Mouse (Mus musculus) cerebellum, adult 9-11 months (tissue): ENCODE measurements around the gene Ugcg.

Experiments used
- DNase-seq: peaks from one replicate; pipeline ENCODE4 v3.0.0; 2022

The Ugcg gene

DNA sequence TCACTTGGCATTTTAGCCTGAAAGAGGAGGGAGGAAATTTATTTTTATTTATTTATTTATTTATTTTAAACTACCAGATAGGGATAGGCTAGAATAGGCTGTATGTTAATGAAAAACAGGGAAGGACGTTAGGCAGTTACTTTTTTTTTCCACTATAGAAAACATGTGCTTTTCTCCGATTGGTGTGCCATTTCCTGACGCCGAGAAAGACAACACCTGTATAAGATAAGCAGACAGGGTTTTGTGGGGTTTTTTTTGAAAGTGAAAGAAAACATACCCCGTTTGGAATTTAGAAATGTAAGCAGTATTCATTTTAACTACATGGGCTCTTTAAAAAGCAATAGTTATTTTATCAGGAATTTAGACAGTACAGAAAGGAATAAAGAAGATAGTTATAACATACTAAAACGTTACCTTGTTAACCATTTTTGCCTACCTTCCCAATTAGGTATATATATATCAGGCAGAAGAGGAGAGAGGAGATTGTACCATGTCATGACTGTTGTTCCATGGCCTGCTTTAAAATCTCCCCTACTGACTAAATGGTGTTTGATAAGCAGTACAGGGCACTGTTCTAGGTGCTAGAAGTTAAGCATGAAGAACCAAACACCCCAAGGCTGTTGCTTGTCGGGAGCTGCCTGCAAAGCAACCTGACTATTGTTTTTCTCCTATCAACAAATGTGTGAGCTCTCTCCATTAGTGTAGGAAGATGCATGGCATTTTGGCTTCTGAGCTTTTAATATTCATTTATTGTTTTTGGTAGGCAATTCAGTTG, 1.8 kb downstream of the Ugcg start:
- DNase-seq: no peak

DNA sequence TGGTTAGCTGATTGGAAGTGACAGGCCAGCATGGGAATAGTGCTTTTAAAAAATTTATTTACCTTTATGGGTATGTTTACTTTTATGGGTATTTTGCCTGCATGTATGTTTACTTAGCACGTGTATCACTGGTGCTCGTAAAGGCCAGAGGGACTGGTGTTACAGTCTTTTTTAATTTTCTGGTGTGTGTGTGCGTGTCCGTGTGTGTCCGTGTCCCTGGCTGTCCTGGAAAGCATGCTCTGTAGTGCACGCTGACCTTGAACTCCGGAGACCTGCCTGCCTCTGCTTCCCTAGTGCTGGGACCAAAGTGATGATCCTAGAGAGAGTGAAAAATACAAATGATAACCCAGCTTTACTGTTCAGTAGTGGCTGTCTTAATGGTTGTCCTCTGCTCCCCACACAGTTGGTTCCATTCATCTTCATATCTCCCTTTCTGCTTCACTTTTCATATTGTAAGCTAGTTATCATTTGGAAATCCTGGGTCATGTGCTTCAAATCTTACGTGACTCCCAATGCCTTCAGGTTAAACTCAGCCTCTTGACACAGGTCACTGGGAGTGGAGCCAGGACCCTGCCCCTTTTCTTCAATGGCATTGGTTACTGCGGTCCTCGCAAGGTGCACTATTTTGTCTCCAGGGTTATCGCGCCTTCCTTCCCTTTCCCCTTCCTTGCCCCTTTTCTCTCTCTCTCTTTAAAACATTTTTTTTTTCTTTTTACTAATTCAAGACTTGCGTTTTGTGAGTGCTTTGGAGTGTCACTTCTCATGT, 5.9 kb downstream of the Ugcg start:
- DNase-seq: no peak

DNA sequence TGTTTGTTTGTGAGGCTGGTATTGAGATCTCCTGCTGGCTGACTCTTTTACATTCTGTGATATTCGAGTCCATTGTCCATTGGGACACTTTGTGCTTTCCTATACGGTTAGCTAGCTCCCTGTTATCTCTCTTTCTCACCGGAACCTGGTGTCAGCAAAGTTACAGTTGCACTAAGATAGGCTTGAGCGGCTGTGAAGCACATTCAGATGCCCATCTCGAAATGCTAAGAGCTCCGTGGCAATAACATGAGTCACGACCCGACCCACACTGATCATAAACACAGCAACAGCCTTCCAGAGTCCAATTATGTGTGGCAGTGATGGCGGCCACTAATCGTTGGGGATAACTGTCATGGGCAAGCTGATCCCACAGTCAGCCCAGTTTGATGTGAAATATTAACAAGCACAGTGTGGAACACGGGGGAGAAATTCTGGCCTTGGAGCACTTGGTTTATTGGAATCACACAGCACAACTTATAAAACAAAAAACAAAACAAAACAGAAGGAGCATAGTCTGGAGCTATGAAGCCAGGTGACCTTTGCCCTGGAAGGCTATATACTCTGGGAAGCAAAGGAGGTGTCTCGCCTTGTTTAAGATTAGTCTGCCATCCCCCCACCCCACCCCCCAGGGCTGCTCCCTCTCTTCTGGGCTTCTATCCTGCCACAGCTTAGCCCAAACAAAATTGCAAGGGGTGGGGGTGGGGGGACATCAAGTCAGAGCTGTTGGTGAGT, 7.5 kb downstream of the Ugcg start:
- no peak for DNase-seq

DNA sequence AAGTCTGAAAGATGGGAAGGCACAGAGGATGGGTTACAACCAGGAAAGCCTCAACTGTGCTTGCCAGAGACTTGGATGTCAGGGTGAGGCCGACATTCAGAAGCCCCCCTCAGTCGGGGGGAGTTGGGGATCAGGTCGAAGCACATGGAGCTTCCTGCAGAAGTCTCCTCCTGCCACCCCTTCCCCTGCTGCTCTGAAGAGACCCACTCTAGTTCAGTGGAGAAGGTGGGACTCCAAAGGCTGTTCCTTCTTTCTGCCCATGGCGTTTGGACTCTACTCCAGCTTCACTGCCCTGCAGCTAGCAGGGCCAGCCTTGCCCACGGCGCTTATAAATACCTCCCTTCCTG, 8.0 kb downstream of the Ugcg start:
- no peak for DNase-seq

DNA sequence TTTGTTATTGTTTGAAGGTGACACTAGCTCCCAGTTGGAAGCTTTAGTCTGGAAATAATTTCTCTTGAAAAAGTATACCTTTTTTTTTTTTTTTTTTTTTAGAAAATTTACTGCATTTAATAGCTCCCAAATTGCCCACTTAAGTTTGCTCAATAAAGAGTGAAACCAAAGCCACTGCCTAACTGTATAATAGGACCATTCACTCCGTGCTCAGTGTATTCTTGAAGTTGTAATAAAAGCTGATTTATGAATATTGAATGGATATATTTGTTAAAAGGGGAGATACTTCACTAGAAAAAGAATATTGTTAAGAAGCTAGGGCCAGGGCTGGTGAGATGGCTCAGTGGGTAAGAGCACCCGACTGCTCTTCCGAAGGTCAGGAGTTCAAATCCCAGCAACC, 8.4 kb downstream of the Ugcg start:
- no peak for DNase-seq

DNA sequence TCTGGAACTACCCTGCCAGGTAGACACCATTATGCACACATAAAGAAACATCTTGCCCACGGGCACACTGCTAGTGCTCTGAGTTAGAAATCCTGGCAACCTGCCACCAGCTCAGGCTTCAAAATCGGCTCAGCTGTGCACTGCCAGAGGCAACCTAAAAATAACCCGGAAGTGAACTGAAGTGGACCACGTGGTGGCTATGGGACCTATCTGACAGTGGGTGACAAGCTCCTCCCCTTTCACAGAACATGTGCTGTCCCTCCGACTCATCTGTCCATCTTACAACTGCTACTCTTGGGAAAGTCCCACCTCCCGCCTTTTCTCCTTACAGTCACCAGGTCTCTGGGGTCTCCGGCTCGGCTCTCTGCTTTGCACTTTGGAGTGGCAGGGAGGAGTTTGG, 10.3 kb downstream of the Ugcg start:
- DNase-seq: peak; percentile 47

DNA sequence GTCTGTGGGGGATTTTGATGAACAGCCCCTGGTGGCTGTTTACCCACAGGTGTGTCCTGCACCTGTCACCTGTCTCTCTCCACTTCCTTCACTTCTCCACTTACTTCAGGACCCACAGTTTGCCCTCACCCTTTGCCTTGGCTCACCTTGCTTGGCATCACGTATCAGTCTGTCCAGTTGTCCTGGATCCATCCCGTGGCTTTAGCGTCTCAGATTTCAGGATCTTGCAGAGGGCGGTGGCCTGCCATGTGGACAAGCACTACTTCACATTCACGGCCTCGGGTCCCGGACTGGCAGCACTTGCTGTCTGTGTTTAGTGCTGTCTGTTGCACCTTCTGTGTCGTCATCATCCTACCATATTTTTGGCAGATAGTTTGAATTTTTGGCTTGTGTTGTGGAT, 10.7 kb downstream of the Ugcg start:
- DNase-seq: peak; percentile 21

DNA sequence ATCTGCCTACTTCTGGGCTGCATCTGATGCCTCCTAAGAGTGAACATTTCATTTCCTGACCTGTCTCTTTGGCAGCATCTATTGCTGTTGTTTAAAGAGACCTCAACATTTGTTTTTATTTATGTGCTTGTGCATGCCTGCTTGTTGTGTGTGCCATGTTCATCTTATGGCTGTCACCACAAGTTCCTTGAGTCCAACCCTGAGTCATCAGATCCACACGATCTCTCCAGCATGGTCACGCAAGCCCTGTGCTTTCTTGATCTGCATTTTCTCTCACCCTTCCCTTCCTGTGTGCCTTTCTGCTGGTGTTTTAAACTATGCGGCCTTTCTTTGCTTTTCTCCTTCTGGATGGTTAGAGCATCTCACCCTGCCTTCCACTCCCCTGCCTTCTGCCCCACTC, 11.6 kb downstream of the Ugcg start:
- DNase-seq: no peak

DNA sequence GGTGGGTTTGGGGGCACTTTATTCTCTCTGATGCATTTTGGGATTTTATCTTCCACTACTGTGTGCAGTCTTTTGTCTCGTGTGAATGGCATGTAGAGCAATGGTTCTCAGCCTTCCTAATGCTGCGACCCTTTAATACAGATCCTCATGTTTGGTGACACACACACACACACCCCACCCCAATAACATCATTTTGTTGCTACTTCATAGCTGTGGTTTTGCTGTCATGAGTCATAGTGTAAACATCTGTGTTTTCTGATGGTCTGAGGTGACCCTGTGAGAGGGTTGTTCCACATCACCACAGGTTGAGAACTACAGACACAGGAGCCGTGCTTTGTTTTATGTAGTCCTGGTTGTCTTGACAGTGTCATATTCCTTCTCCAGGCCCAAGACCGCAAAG, 15.6 kb downstream of the Ugcg start:
- DNase-seq: no peak

DNA sequence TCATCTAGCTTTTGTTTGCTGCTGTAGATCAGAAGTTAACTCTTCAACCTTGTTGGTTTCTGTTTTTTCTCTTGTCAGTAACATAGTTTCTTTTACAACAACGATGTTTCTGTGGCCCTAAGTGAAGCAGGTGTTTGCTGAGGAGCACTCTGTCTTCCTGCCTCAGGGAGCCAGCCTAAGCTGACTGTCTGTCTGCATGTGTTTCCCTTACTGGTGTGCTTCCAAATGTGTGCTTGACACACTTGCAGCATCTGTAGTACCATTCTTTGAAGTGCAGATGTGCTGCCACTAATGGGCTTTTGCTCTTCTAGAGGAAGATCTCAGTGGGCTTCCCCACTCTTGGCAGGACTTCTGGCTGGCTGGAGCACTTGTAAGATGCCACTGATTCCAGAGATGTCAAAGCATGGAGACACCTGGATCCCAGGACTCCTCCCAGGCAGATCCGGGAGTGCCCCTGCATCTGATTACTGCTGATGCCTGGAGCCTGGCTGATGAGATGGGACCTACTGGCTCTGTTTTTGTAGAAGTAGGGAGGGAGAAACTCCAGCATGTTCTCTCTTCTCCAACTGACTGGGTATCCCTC, 16.8 kb downstream of the Ugcg start:
- no peak for DNase-seq

DNA sequence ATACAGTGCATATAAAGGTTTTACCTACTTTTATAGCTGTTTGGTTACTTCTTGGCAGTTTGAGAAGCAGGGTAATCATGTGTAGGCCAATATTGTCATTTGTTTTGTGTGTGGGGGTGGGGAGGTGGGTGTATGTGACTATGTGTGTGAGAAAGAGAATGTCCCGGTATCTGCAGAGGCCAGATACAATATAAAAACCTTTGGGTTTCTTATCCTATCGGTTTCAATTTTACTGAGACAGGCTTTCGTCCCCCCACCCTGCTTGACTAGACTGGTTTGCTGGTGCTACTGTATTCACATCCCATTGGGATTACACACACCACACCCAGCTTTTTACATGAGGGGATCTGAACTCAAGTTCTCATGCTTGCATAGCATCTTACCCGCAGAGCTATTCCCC, 17.5 kb downstream of the Ugcg start:
- DNase-seq: no peak

DNA sequence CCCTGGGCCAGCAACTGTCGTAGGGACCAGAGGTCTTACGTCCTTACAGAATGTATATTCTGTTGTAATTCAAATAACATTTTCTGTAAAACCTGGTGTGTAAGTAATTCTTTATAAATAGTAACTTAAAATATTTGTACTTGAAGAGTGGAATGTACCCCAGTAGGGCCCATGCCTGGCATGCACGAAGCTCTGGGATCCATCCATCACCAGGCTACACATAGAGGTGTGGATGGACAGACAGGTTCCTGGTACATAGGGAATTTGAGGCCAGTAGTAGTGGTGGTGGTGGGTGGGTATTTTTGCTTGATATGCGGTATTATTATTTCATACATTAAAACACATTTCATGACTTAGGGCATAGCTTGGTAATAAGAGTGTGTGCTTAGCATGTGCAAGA, 19.6 kb downstream of the Ugcg start:
- no peak for DNase-seq

DNA sequence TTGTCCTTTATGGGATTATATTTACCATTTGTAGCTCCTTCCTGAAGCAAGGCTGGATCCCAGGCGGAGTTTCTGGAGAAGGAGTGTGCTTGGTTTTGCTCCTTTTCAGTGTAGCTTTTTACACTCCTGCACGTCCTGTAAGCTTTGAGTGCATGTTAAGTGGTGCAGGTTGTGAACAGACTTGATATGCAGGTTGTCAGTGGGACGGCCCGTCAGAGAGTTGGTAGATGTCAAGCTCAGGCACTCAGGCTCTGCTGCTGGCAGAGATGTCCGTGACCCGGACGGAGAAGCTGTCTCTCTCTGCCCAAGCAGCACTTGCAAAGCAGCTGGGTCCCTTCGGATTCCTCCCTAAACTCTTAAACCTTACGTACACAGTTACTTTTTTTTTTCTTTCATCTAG, 22.1 kb downstream of the Ugcg start:
- no peak for DNase-seq

DNA sequence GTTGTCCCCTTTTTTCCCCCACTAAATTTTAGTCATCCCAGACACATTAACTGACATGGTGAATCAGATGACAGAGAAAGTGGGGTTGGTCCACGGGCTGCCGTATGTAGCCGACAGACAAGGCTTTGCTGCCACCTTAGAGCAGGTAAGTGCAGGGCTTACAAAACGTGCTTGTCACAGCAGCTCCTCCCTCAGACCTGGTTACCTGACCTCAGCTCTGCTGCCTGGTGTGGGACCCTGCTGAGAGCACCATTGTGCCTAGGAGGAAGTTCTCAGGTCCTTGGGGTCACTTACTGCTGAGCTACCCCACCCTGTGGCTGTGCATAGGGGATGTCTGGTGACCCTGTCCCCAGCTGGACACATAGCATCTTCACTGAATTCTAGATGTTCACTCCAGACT, 24.8 kb downstream of the Ugcg start:
- DNase-seq: no peak

DNA sequence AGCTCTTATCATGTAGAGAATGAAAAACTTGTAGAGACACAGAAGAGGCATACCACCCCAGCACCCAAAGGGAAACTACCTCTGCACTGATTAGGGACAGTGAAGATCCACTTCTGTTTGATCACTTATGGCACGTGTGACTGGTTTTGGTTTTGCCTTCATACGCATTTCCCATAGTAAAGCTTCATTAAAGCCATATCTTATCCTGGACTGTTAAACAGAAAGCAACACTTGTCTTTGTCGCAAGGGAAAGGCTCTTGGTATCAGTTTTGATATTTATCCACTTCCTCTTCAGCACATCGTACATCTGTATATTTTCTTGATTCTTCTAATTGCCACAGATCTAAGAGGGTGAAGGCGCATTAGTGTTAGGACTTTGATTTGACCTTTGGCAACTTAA, 25.6 kb downstream of the Ugcg start:
- DNase-seq: no peak

DNA sequence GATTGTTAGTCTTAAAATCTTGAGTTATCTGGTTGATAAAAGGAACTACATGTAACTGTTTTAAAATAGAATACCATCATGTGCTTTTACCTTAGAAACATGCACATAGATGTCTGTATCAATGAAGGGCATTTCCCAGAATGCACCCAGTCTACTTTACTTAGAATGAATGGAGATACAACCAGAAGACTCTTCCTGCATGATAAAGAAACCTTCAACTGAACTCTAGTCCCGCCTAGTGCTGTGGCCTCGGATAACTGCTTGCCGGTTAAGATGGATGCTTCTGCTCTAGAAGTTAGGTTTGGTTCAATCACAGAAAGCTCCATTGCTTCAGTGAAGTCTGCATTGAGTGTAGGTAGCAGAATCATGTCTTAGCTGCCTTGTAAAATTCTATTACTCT, 26.5 kb downstream of the Ugcg start:
- DNase-seq: no peak

DNA sequence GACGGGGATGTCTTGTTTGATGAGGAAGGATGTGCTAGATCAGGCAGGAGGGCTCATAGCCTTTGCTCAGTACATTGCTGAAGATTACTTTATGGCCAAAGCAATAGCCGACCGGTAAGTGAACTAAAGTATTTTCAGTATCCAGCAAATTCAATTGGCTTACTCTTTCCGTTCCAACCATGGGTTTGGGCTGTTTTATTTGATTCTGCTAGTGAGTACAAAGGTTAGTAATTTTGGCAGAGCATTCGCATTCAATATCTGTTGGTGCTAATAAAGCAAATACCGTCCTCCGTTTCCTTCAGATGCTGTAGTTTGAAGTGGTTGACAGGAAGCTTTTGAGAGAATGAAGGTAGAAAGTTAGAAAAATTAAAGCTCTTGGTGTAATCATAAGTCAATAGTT, 28.0 kb downstream of the Ugcg start:
- no peak for DNase-seq

DNA sequence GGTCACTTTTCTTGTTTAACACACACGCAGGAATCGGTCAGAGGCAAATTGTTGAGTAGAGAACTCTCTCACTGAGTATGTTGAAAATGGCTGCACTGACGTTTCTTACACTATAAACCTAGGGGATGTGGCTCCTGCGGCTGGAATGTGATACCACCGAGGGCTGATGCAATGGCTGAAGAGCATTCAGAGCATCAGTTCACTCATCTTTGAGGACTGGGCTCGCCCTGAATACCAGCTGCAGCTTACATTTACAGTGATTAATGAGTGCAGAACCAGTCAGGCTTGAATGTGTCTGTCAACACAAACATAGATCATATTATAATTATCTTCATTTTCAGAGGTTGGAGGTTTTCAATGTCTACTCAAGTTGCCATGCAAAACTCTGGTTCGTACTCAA, 29.1 kb downstream of the Ugcg start:
- DNase-seq: no peak

DNA sequence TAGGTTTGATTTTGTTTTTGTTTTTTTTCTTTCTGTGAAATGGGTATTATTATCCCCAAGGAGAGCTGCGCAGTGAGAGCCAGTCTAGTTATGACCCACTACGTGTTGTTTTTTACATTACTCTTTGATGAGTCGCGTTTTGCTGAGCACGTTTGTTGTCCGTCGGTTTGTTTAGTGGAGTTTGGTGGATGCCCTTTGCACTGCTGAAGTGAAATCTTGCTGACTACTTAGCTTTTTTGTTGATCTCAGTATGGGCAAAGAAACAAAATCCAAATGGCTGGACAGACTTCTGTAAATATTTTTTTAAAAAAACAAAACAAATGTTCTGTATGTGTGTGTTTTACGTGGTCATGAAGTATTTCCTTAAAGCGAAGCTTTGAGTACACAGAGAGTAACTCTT, 33.2 kb downstream of the Ugcg start:
- no peak for DNase-seq

DNA sequence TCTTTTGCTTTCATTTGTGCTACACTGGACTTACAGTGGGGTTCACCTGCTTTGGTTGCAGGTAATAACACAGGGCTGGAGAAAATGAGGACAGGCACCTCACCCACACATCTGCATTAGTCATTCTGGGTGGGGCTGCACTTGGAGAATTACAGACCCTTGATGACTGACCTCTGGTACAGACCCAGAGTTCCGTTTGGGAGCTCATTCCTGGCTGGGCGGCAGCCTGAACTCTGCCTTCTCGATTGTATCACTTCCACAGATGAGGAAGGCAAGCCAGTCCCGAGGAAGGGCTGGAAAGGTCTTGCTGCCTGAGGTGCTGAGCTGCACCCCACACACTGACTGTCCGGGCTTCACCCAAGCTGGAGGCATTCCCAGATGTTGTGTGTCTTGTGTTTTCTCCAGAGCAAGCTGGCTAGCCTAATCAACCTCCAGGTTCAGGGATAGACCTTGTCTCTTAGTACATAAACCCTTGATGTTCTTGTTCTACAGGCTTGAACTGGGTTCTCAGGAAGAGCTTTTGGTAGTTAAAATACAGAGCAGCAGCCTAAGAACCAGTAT, 34.1 kb downstream of the Ugcg start:
- no peak for DNase-seq

DNA sequence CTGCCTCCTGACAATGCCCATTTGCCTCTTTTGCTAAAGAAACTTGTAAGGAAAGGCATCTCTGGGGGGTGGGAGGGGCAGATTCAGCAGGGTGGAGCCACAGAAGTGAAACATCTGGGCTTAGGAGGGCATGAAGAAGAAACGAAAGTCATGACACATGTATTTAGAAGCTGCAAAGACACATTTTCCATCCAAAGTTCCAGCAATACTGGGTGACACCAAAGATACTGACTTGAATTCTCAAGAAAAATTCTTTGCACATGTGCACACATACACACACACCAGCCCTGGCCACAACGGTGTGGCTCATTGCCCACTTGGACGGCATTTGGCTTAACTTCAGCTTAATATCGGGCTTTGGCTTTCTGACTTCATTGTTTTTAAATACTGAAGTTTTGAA, 35.8 kb downstream of the Ugcg start:
- DNase-seq: no peak

DNA sequence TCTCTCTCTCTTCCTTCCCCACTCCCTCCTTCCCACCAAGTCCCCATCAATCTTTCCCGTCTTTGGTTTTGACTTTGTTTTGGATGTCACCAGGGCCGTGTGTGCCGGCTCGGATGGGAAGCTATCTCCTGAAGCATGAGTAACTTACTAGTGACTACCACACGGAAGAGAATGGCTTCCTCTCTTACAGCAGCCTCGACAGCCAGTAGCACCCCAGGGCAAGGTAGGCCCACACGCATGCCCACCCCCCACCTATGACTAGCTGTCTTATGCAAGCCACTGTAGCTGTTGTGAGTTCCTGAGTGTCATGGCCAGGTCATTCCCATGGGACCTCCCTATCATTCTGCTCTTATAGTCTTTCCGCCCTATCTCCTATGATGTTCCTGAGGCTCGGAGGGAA, 38.0 kb downstream of the Ugcg start:
- no peak for DNase-seq

DNA sequence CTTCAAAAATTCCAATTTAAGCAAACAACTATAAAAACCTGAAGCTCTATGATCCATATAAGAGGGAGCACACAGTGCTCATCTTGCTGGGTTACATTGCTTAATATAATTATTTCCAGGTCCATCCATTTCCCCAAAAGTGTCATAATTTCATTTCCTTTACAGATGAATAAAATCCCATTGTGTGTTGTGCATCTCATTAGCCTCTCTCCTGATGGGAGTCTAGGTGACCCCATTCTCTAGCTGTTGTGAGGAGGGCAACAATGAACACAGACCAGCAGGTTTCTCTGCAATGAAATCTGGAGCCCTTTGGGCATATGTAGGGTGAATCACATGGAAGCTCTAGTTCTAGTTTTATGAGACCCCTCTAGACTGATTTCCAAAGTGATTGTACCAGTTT, 39.9 kb downstream of the Ugcg start:
- no peak for DNase-seq
